Mouse (Mus musculus) brain, embryonic 14.5 days (tissue): Measurements from ENCODE around the gene Hras.

Source experiments
- CTCF ChIP-seq: fragments of 200-500 bp; IDR thresholded peaks from 2 replicates; pipeline ENCODE4 v1.5.1; 2012; ENCODE audit warnings: inconsistent platforms, mild to moderate bottlenecking, moderate library complexity, borderline replicate concordance; ENCODE audit not compliant: insufficient read depth, insufficient read length; ENCODE audit errors: extremely low read depth
- POLR2A ChIP-seq: fragments of 200-500 bp; IDR thresholded peaks from 2 replicates; pipeline ENCODE4 v1.6.1; 2012; ENCODE audit warnings: mild to moderate bottlenecking, inconsistent platforms, borderline replicate concordance; ENCODE audit not compliant: poor library complexity, insufficient read depth, insufficient read length, severe bottlenecking; ENCODE audit errors: extremely low read depth

DNA sequence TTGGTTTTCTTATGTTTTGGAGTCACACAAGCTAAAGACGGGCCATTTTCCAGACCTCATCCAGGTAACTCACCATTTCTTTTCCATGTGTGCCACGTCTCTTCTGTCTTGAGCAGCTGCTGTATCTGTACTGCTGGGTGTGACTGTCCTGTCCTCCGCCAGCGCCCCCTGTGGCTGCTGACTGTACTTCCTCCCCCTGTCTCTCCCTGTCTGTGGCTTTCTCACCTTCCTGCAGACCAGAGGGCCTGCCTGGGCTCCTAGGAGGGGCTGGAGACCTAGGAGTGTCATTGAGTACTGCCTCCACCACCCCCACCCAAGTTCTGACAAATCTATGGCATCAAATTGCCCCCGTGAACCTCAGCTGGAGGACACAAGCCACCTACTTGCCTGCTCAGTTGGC, 50.7 kb downstream of the Hras start:
- TF ChIP-seq POLR2A (no peak), CTCF (peak; percentile 51; the same call in 1 of the 2 replicates)
